Mouse (Mus musculus): ENCODE measurements at regions not wholly inside any gene's neighbourhood (a gene's known extent, or its start where the extent isn't known, plus 50 kb on each side); places are given as distances from the start of the nearest gene placed in this dataset.

DNA sequence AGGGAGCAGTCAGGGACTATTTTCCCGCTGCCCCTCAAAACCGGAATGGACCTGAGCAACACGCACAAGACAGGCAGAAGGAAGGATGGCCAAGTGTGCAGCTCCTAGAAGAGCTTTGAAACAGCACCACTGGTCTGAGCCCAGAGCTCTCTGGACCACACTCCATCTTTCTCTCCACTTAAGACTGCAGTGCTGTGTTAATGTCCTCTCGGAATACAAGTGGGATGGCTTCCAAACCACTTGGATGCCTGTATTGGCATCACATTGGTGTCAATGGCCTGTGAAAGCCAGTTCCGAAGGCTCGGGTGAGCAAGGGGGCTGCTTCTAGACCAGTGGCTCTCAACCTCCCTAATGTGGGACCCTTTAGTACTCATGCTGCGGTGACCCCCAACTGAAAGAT, 77.4 kb upstream of the Ccn6 start:
- TF ChIP-seq CTCF (IDR thresholded peaks at IDR 0.05) (no peak), EP300 (IDR thresholded peaks at IDR 0.05; ENCODE audit: insufficient read depth, low read depth, low read length) (no peak)
